Mouse (Mus musculus) cerebellum, postnatal 4 days (tissue): ENCODE measurements around the gene Tti1.

ENCODE experiments used
- DNase-seq, 2 experiments: peaks; one replicate each; pipeline ENCODE4 v3.0.0; 2022; ENCODE audit warnings: low spot score in 2 of 2, mixed read lengths in 1 of 2

Tti1 gene

GRCm38 (mm10) chr2:157974604-157975501 lies 53.4 kb downstream of the Tti1 start:
- no peak for DNase-seq

GRCm38 (mm10) chr2:157970669-157971068 lies 57.6 kb downstream of the Tti1 start:
- no peak for DNase-seq

GRCm38 (mm10) chr2:157970124-157970523 lies 58.1 kb downstream of the Tti1 start:
- no peak for DNase-seq

- no peak for DNase-seq
Measured at GRCm38 (mm10) chr2:157967856-157968255, 60.4 kb downstream of the Tti1 start.

GRCm38 (mm10) chr2:157957707-157958108 lies 70.5 kb downstream of the Tti1 start:
- no peak for DNase-seq

- no peak for DNase-seq
Measured at GRCm38 (mm10) chr2:157953978-157954377, 74.3 kb downstream of the Tti1 start.

GRCm38 (mm10) chr2:157944156-157944893 lies 83.9 kb downstream of the Tti1 start:
- DNase-seq: no peak

- DNase-seq: peak; percentile 61 to 83
Measured at GRCm38 (mm10) chr2:157943514-157944155, 84.6 kb downstream of the Tti1 start.

- DNase-seq: no peak
Measured at GRCm38 (mm10) chr2:157940586-157941185, 87.5 kb downstream of the Tti1 start.

- no peak for DNase-seq
Measured at GRCm38 (mm10) chr2:157936676-157937075, 91.6 kb downstream of the Tti1 start.

- DNase-seq: no peak
Measured at GRCm38 (mm10) chr2:157935444-157936171, 92.6 kb downstream of the Tti1 start.

- no peak for DNase-seq
Measured at GRCm38 (mm10) chr2:157932655-157933054, 95.6 kb downstream of the Tti1 start.
